Mouse (Mus musculus) testis, postnatal 14 days (tissue): ENCODE measurements around the gene Olfr1328.
"Not testable (repeated sequence)": the region's sequence is repeated elsewhere in the genome, so short reads cannot be mapped to it uniquely, and the experiment has no call there.

Source experiments
- DNase-seq: peaks from one replicate; pipeline ENCODE4 v3.0.0; 2021; ENCODE audit warnings: low spot score

The Olfr1328 gene

GRCm38 (mm10) chr4:118938512-118938911, at the start of gene Olfr1328:
TSS of gene Olfr1328 (minus strand) at chr4:118938612.
- DNase-seq = no peak

- DNase-seq = no peak
Measured at GRCm38 (mm10) chr4:118985291-118985690, 46.9 kb upstream of the Olfr1328 start.

GRCm38 (mm10) chr4:118973281-118973680, 34.9 kb upstream of the Olfr1328 start:
- DNase-seq = no peak

GRCm38 (mm10) chr4:118967711-118968110, 29.3 kb upstream of the Olfr1328 start:
- no peak for DNase-seq

GRCm38 (mm10) chr4:118961141-118961628, 22.8 kb upstream of the Olfr1328 start, which contains the start of gene Lao1:
TSS of gene Lao1 (plus strand) at chr4:118961578.
- no peak for DNase-seq

- DNase-seq = no peak
Measured at GRCm38 (mm10) chr4:118958812-118959211, 20.4 kb upstream of the Olfr1328 start.

- not testable (repeated sequence) for DNase-seq
Measured at GRCm38 (mm10) chr4:118931326-118931725, 7.1 kb downstream of the Olfr1328 start.

- DNase-seq = not testable (repeated sequence)
Measured at GRCm38 (mm10) chr4:118917365-118917764, 21.0 kb downstream of the Olfr1328 start, which contains the start of gene Olfr1329. TSS of gene Olfr1329 (minus strand) at chr4:118917465.

GRCm38 (mm10) chr4:118901981-118902380, 36.4 kb downstream of the Olfr1328 start:
- DNase-seq = no peak

GRCm38 (mm10) chr4:118888297-118888696, 50.1 kb downstream of the Olfr1328 start, which contains the start of gene Olfr1330:
TSS of gene Olfr1330 (plus strand) at chr4:118888597.
- no peak for DNase-seq
